Mouse (Mus musculus) kidney, embryonic 14.5 days (tissue): ENCODE results near the gene Lta. TPM values are rescaled to one million over a fixed set of nuclear protein-coding genes. Genes with fewer than 3 reads are reported as not detected.

ENCODE experiments used
- ATAC-seq: fragments of 200-750 bp; cut with Nextera tagmentation; 2 replicates; pipeline ENCODE4 v1.8.0; 2017; ENCODE audit warnings: moderate number of reproducible peaks, mild to moderate bottlenecking, moderate TSS enrichment, moderate library complexity; ENCODE audit not compliant: low FRiP score, low TSS enrichment
- H3K27ac ChIP-seq: fragments of 300-500 bp; sonication (generic); 2 replicates; pipeline ENCODE4 v1.5.1; 2014; ENCODE audit warnings: low read depth, mild to moderate bottlenecking, low read length, moderate library complexity, mixed read lengths
- H3K27me3 ChIP-seq: fragments of 300-500 bp; sonication (generic); 2 replicates; pipeline ENCODE4 v1.6.1; 2014; ENCODE audit warnings: mild to moderate bottlenecking, low read length; ENCODE audit not compliant: control insufficient read depth, insufficient read depth
- H3K36me3 ChIP-seq: fragments of 300-500 bp; sonication (generic); 2 replicates; pipeline ENCODE4 v1.6.1; 2014; ENCODE audit warnings: low read length, mixed read lengths; ENCODE audit not compliant: control insufficient read depth, insufficient read depth
- H3K4me1 ChIP-seq: fragments of 300-500 bp; sonication (generic); 2 replicates; pipeline ENCODE4 v1.6.1; 2014; ENCODE audit warnings: low read length, mixed read lengths; ENCODE audit not compliant: control insufficient read depth, insufficient read depth
- H3K4me2 ChIP-seq: fragments of 300-500 bp; sonication (generic); replicated peaks from 2 replicates; pipeline ENCODE4 v1.6.1; 2014; ENCODE audit warnings: low read depth, mild to moderate bottlenecking, low read length
- H3K4me3 ChIP-seq: fragments of 300-500 bp; sonication (generic); 2 replicates; pipeline ENCODE4 v1.5.1; 2014; ENCODE audit warnings: mild to moderate bottlenecking, low read length
- H3K9ac ChIP-seq: fragments of 300-500 bp; sonication (generic); 2 replicates; pipeline ENCODE4 v1.6.1; 2014; ENCODE audit warnings: low read depth, mild to moderate bottlenecking, low read length, moderate library complexity
- H3K9me3 ChIP-seq: fragments of 300-500 bp; sonication (generic); 2 replicates; pipeline ENCODE4 v1.6.1; 2016; ENCODE audit warnings: low read length; ENCODE audit not compliant: control insufficient read depth
- WGBS: fragments of 180-500 bp; shearing (Covaris S2); extraction: QIAGEN DNeasy Blood & Tissue Kit; methylation state at CpG from one replicate; pipeline ENCODE4 v1.1.7; 2014; 5-methylcytosine and 5-hydroxymethylcytosine counted together
- polyA plus RNA-seq: library from polyadenylated mRNA; unstranded; fragments of >200 nt; fragmentation: Nextera tagmentation; extraction: Ambion mirVana; gene quantifications from 2 replicates; pipeline ENCODE4 v1.2.1, GENCODE M21; 2014

The Lta gene
- polyA plus RNA-seq, 1 experiment from 2014 or later: not detected

DNA sequence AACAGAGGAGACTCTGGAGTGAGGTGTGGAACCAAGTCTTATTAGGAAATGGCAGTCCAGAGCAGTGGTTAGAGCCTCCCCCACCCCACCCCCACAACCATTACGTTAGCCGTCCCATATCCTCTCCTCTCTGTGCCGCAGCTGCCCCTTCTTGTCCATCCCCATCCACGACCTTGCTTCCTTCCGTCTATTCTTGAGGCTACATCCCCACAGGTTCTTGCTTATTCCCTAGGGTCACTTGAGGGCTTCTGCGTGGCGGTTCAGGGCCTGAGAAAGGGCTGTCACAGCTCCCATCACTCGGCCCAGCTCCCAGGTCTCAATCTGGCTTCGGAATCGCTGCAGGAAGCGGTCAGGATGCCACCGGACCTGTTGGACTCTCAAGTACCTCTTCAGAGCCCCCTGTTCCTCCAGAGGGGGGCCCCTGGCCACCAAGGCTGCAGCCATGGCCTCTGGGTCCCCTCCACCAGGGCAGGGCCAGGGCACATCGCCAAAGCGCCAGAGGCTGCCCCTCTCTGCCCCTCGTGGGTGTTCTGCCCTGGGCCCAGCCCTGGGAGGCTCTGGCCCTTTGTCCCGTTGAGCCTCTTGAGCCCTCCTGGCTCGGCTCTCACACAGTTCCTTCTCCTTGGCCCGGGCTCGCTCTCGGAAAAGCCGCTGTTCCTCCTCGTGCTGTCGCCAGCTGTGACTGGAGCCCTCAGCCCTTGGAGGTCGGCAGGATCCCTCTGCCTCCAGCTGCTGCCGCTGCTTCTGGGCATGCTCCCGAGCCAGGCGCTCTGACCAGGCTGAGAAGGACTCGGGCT lies 15.2 kb upstream of the Lta start, which contains the start of gene Gm16181:
TSS of gene Gm16181 (plus strand) at position 679 of the 797 bp plus-strand sequence.
- no peak within 1 kb of the TSS for H3K9ac ChIP-seq
- no peaks in the 10 kb centered on the region; the same call in 1 of the 2 replicates for H3K4me1 ChIP-seq
- no peak within 1 kb of the TSS for H3K4me3 ChIP-seq
- H3K36me3 ChIP-seq: peaks cover 25% of the 10 kb centered on the region
- H3K4me2 ChIP-seq: no peak within 1 kb of the TSS
- H3K9me3 ChIP-seq: no peaks in the 10 kb centered on the region
- peak within 1 kb of the TSS; percentile 51 for H3K27ac ChIP-seq
- H3K27me3 ChIP-seq: no peaks in the 10 kb centered on the region
- 72% methylated on average over 28 of the region's 28 CpGs for WGBS
- peak; percentile 41; the same call in 1 of the 2 replicates for ATAC-seq

DNA sequence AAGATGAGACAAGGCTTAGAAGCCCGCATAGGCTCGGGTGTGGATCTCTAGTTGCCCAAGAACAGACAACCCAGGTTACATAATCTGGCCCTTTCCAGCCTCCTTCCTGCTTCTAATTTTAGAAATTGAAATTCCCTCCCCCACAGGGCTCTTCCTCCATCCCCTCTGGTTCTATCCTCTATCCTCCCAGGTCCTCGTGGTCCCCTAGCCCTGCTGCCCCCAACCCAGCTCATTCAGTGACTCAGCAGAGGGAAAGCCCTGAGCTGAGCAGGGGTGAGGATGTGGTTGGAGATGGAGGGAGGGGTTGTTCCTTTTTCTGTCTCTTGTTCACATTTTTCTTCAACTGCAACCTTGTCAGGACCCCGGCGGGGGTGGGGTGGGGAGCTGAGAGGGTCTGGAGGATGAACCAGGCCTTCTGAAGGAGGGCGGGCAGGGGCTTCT lies 14.5 kb upstream of the Lta start:
- Histone ChIP-seq H3K36me3 (peaks cover 25% of the 10 kb centered on the region), H3K27ac (peak overlapping the region; percentile 42; the same call in 1 of the 2 replicates), H3K4me1 (no peaks in the 10 kb centered on the region; the same call in 1 of the 2 replicates), H3K4me3 (no peak overlapping the region), H3K9me3 (no peaks in the 10 kb centered on the region), H3K9ac (no peak overlapping the region), H3K4me2 (no peak overlapping the region), H3K27me3 (no peaks in the 10 kb centered on the region)
- no peak for ATAC-seq
- 88% methylated on average over 6 of the region's 6 CpGs for WGBS

DNA sequence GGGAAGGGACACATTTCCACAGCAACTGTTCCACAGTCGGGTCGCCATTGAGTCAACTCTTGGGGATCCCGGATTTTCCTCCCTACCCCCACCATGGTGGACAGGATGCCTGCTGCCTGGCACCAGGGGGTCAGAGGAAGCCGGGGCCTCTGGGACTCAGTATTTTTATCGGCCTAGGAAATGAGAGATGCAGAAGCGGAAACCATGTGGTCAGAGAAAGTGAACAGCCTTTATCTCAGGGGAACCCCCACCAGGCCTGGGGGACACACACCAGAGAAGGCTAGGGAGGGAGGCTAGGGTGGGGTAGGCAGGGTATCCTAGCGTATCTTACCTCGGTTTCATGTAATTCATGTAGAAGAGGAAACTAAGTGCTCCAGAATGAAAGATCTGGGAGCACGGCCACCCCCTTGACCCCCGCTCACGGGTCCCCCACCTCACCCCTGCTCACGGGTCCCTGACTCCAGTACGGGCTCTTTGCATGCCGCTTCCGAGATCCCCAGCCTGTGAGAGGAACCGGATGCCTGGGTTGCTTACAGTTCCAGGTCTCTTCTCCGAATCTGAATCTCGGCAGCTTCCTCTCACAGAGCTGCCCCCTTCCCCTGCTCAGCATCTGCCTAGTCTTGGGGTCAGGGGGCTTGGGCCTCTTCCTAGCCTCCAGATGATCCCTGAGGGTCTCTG lies 13.5 kb upstream of the Lta start:
- H3K4me3 ChIP-seq: no peak overlapping the region
- H3K9me3 ChIP-seq: no peaks in the 10 kb centered on the region
- H3K27me3 ChIP-seq: no peaks in the 10 kb centered on the region
- H3K27ac ChIP-seq: peak overlapping the region; percentile 15; the same call in 1 of the 2 replicates
- no peak overlapping the region for H3K4me2 ChIP-seq
- 79% methylated on average over 18 of the region's 18 CpGs for WGBS
- H3K9ac ChIP-seq: no peak overlapping the region
- no peak for ATAC-seq
- no peaks in the 10 kb centered on the region; the same call in 1 of the 2 replicates for H3K4me1 ChIP-seq
- H3K36me3 ChIP-seq: peaks cover 25% of the 10 kb centered on the region

DNA sequence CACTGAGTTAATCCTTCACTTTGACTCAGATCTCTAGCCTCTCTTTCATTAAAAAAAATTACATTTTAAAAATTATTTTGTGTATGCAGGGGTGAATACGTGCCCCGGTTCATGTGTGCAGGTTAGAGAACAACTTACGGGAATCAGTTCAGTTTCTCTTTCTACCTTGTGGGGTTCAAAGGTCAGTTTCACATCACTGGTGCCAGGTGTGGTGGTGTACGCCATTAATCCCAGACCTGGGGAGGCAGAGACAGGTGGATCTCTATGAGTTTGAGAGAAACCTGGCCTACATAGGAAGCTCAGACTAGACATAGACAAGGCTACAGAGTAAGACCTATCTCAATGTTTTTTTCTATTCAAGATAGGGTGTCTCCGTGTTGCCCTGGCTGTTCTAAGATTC lies 7.9 kb upstream of the Lta start:
- Histone ChIP-seq H3K4me3 (no peak overlapping the region), H3K27ac (no peak overlapping the region), H3K4me1 (no peaks in the 10 kb centered on the region), H3K4me2 (no peak overlapping the region), H3K9ac (no peak overlapping the region), H3K36me3 (no peaks in the 10 kb centered on the region), H3K9me3 (no peaks in the 10 kb centered on the region), H3K27me3 (no peaks in the 10 kb centered on the region)
- no peak for ATAC-seq
- 88% methylated on average over 5 of the region's 5 CpGs for WGBS

DNA sequence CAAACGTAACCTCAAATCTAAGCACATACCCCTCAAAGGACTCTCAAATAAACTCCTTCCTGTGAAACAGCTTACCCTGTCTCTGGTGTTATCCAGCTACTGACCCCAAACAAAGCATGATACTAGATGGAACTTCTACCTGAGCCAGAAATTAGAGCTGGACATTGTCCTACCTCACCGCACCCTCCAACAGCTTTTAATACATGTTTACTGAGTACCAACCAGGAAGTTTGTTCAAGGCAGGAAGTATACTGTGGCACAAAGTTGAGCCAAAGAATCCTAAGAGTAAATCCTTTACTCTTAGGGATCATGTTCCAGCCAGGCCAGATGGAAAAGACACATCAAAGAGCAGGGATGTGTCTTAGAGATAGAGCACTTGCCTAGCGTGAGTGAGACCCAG lies 5.4 kb upstream of the Lta start:
- ATAC-seq: no peak
- no peak overlapping the region for H3K27ac ChIP-seq
- 48% methylated on average over 3 of the region's 3 CpGs for WGBS

DNA sequence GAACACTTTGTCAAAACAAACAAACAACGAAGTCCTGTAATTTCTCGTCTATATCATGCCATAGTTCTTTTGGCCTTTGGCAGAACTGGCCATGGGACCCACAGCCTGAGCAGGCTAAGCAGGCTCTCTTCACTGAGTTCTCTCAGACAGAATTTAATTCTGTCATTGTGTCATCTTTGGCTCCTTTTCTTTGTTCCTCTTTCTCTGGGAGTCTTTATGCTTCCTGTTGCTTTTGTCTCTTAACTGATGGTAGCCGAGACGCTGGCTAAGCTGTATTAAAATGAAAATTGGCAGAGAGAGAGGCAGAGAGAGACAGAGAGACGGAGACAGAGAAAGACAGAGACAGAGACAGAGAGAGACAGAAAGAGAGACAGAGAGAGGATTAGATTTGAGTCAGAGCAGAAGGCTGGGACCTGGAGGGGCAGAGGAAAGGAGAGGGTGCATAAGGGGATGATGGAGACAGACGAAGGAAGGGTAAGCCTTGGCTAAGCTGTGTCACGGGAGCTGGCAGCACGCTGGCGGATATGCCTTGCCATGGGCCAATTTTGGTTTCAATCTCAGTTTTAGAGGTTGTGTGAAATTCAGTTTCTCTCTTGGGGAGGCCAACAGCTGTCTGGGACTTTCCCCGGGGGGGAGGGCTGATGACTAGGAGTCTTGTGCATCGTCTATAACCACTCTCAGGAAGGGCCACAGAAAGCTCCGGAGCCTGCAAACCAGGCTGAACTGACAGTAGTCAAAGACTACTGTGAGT lies 4.8 kb upstream of the Lta start:
- ATAC-seq: no peak
- no peak overlapping the region for H3K4me2 ChIP-seq
- H3K9me3 ChIP-seq: no peaks in the 10 kb centered on the region
- H3K9ac ChIP-seq: no peak overlapping the region
- no peak overlapping the region for H3K27ac ChIP-seq
- H3K4me1 ChIP-seq: no peaks in the 10 kb centered on the region
- 84% methylated on average over 12 of the region's 12 CpGs for WGBS
- H3K36me3 ChIP-seq: no peaks in the 10 kb centered on the region
- H3K27me3 ChIP-seq: no peaks in the 10 kb centered on the region
- no peak overlapping the region for H3K4me3 ChIP-seq

More for the DNA sequence above, 5.4 kb upstream of the Lta start:
- Histone ChIP-seq H3K9me3 (no peaks in the 10 kb centered on the region), H3K36me3 (no peaks in the 10 kb centered on the region), H3K4me1 (no peaks in the 10 kb centered on the region), H3K9ac (no peak overlapping the region), H3K27me3 (no peaks in the 10 kb centered on the region), H3K4me2 (no peak overlapping the region), H3K4me3 (no peak overlapping the region)

DNA sequence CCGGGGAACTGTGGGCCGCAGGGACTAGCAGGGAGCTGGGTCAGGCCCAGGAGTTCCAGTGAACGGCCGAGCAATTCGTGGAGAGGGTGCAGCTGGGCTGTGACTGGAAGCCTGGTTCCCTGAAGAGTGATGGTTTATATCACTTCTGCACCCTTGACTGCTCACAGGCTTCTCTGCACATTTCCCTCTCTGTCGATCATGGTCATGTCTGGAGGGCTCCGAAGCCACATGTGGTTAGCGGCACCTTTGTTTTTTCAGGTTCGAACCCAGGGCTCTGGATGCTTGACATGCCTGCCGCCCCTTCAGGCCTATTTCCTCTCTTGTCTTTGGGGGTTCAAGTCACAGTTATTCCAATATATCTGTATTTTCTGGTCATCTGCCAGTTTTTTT lies 224 bp upstream of the Lta start:
- Histone ChIP-seq H3K27ac (no peak overlapping the region), H3K4me1 (no peaks in the 10 kb centered on the region), H3K9ac (no peak overlapping the region), H3K9me3 (no peaks in the 10 kb centered on the region), H3K4me2 (no peak overlapping the region), H3K4me3 (no peak overlapping the region), H3K36me3 (no peaks in the 10 kb centered on the region), H3K27me3 (peaks cover 17% of the 10 kb centered on the region; the same call in 1 of the 2 replicates)
- WGBS: 47% methylated on average over 10 of the region's 10 CpGs
- peak; percentile 35; the same call in 1 of the 2 replicates for ATAC-seq

DNA sequence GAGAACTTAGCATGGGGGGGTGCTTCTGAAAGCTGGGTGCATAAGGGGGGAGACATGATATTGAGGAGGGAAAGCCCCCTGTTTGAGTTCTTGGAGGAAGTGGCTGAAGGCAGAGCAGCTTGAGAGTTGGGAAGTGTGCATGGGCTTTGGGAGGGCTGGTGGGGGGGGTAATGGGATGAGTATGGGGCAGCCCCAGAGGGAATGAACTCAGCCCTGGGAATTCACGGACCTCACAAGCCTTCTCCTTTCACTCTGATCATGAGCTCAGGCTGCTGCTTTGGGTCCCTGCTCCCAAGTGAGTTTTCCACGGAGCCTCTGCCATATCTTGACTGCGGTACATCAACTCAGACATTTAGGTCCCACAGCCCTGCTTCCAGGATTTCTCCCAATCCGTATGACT lies 2.7 kb downstream of the Lta start:
- no peak overlapping the region for H3K9ac ChIP-seq
- H3K27me3 ChIP-seq: peaks cover 22% of the 10 kb centered on the region
- H3K4me1 ChIP-seq: no peaks in the 10 kb centered on the region
- H3K4me2 ChIP-seq: no peak overlapping the region
- no peaks in the 10 kb centered on the region for H3K36me3 ChIP-seq
- H3K4me3 ChIP-seq: no peak overlapping the region
- H3K9me3 ChIP-seq: no peaks in the 10 kb centered on the region
- no peak for ATAC-seq
- 81% methylated on average over 4 of the region's 4 CpGs for WGBS
- no peak overlapping the region for H3K27ac ChIP-seq
